Mouse (Mus musculus) CD4-positive, CD25-positive, alpha-beta regulatory T cell (primary cell): ENCODE measurements around the gene Gabra1. TPM values are rescaled to one million over a fixed set of nuclear protein-coding genes. Genes with fewer than 3 reads are reported as not detected.

Experiments
- polyA plus RNA-seq: library from polyadenylated mRNA; unstranded; fragments of 100-300 nt; shearing (Covaris generic); gene quantifications from one replicate; pipeline ENCODE4 v1.2.1, GENCODE M21; 2017

Gene Gabra1
- not detected for polyA plus RNA-seq

DNA sequence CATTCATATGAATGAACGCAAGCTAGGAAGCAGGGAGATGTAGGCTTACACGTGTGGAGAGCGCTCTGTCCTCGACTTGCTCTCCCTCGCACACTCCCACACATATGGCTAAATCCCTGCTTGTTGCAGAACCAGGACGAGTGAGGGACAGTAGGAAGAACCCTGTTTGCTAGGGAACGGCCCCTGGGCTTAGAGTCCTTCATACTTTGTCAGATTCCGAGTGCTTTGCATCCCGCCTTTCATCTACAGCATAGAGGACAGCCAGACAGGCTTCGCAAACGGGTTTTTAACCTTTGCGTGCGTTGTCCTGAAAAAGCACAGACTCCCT, at the start of gene Gabra1:
TSS of gene Gabra1 (minus strand) at position 106 of the 328 bp plus-strand sequence.

Other genes with a start within 250 kb of the Gabra1 start
- 0.19 TPM for gene Gabrg2, start 182.1 kb downstream of the Gabra1 start, polyA plus RNA-seq
- gene Gabra6, start 138.1 kb upstream of the Gabra1 start, polyA plus RNA-seq: not detected
- not detected for gene Gabrb2, start 236.8 kb upstream of the Gabra1 start, polyA plus RNA-seq